Mouse (Mus musculus) spleen, adult 2 months (tissue): Measurements from ENCODE around the gene Arfip1. TPM values are rescaled to one million over a fixed set of nuclear protein-coding genes. Genes with fewer than 3 reads are reported as not detected.

Experiments
- DNase-seq, 2 experiments: peaks; one replicate each; pipeline versions ENCODE4 v3.0.0 to v3.0.0-alpha.2; 2012 to 2021; ENCODE audit warnings: low spot score in 2 of 2, low read depth in 1 of 2
- H3K27ac ChIP-seq: fragments of 200-500 bp; 2 replicates; pipeline ENCODE4 v1.5.1; 2012; ENCODE audit warnings: low read length, inconsistent platforms; ENCODE audit not compliant: insufficient read depth
- H3K27me3 ChIP-seq: fragments of 200-500 bp; 2 replicates; pipeline ENCODE4 v1.6.1; 2012; ENCODE audit warnings: mild to moderate bottlenecking, moderate library complexity, low read length, inconsistent platforms; ENCODE audit not compliant: control insufficient read depth, insufficient read depth
- H3K36me3 ChIP-seq: fragments of 200-500 bp; 2 replicates; pipeline ENCODE4 v1.6.1; 2012; ENCODE audit warnings: mild to moderate bottlenecking, low read length, inconsistent platforms; ENCODE audit not compliant: control insufficient read depth, insufficient read depth
- H3K4me1 ChIP-seq: fragments of 200-500 bp; 2 replicates; pipeline ENCODE4 v1.6.1; 2011; ENCODE audit warnings: inconsistent platforms; ENCODE audit not compliant: control insufficient read depth, insufficient read depth, insufficient read length
- H3K4me3 ChIP-seq: fragments of 200-500 bp; 2 replicates; pipeline ENCODE4 v1.5.1; 2011; ENCODE audit warnings: mild to moderate bottlenecking, inconsistent platforms; ENCODE audit not compliant: insufficient read depth, insufficient read length; ENCODE audit errors: extremely low read depth
- CTCF ChIP-seq: fragments of 200-500 bp; IDR thresholded peaks from 2 replicates; pipeline ENCODE4 v1.5.1; 2011; ENCODE audit warnings: mild to moderate bottlenecking, inconsistent platforms; ENCODE audit not compliant: insufficient read depth, insufficient read length, insufficient replicate concordance; ENCODE audit errors: extremely low read depth
- POLR2A ChIP-seq: fragments of 200-500 bp; IDR thresholded peaks from 2 replicates; pipeline ENCODE4 v1.6.1; 2011; ENCODE audit warnings: low read depth, low read length, inconsistent platforms
- WGBS: fragments of 180-500 bp; shearing (Covaris S2); methylation state at CpG from one replicate; pipeline ENCODE4 v1.1.7; 2018; 5-methylcytosine and 5-hydroxymethylcytosine counted together
- polyA plus RNA-seq: library from polyadenylated mRNA; depleted of rRNA; stranded (reverse); fragments of >200 nt; gene quantifications from 2 replicates; pipeline ENCODE4 v1.2.3, GENCODE M21; 2012; rRNA removed

Arfip1 gene
- 4.2 and 4.6 TPM in 2 replicates for polyA plus RNA-seq

DNA sequence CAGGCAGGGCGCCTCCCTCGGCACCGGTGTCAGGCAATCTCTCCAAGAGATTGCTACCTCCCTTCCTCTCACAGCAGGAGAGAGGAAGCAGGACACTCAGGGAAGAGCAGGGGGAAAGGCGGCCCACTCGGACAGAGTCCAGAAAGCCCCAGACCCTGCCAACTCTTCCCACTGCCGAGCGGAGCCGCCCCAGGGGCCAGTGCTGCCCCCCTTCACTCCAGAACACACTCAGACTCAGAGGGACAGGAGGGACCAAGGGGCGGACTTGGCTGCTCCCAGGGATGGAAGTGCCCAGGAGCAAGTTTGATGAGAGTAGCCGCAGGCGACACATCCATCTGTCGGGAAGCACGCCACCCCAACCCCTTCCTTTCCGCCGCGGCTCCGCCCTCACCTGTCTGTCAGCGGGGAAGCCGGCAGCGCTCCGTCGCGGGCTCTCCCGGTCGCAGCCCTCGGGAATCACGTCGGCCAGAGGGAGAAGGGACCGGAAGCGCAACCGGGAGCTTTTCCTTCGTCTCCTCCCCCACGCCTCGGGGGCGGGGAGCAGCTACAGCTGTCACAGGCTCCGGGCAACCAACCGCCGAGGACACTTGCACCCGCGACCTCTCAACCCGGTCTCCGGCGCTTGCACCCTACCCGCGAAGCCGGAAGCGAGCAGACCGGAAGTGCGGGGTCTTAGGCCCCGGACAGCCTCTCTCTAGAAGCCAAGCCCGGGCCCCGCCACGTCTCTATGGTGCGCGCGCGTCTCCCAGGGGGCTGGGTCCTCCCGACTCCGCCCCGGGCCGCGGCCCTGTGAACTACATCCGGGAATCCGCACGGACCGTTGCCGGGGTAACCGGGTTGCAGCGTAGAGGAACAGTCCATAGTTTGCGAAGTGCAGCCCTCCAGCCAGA, at the start of gene Arfip1:
Gene Arfip1, minus strand, starts transcription at position 603 of the 890 bp plus-strand sequence.
- TF ChIP-seq CTCF (no peak), POLR2A (peak; percentile 22)
- Histone ChIP-seq H3K4me1 (peaks cover 4% of the 10 kb centered on the region; the same call in 1 of the 2 replicates), H3K27ac (peak within 1 kb of the TSS; percentile 77), H3K27me3 (no peaks in the 10 kb centered on the region), H3K36me3 (no peaks in the 10 kb centered on the region), H3K4me3 (peak within 1 kb of the TSS; percentile 88)
- WGBS = under 1% methylated on average over 70 of the region's 70 CpGs
- DNase-seq = peak; percentile 70 to 92

- WGBS = 97% methylated on average over 9 of the region's 9 CpGs
- no peak overlapping the region for H3K27ac ChIP-seq
- no peaks in the 10 kb centered on the region for H3K27me3 ChIP-seq
- no peak for TF ChIP-seq CTCF
- TF ChIP-seq POLR2A = no peak
- H3K4me3 ChIP-seq = no peak overlapping the region
- no peak for DNase-seq
- H3K4me1 ChIP-seq = no peaks in the 10 kb centered on the region; the same call in 1 of the 2 replicates
- H3K36me3 ChIP-seq = no peaks in the 10 kb centered on the region
Observed at GRCm38 (mm10) chr3:84631586-84631985, 49.2 kb upstream of the Arfip1 start.

DNA sequence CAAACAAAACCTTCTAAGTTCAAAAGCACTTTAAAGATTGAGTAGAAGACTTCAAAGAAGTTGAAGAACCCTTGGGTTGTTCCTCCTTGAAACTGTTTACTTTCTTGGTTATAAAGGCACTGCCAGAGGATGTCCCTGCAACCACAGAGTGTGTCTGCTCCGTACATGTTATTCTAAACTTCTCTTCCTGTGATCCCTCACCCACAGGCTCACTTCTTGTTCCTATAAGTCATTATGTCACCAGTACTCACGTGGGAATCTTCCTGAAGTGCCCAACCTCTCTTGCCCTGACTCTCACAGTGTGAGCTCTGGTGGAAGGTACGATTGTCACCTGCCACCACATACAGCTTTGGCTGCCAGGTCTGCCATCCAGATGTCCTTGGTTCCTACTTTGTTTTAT, 39.6 kb upstream of the Arfip1 start:
- Histone ChIP-seq H3K4me3 (no peak overlapping the region), H3K36me3 (no peaks in the 10 kb centered on the region), H3K27ac (no peak overlapping the region), H3K27me3 (no peaks in the 10 kb centered on the region), H3K4me1 (no peaks in the 10 kb centered on the region)
- TF ChIP-seq CTCF = no peak
- TF ChIP-seq POLR2A = no peak
- 13% methylated on average over 3 of the region's 3 CpGs for WGBS
- DNase-seq = no peak

- Histone ChIP-seq H3K27ac (no peak overlapping the region), H3K4me1 (no peaks in the 10 kb centered on the region), H3K27me3 (no peaks in the 10 kb centered on the region), H3K4me3 (no peak overlapping the region), H3K36me3 (no peaks in the 10 kb centered on the region)
- DNase-seq = no peak
- 93% methylated on average over 6 of the region's 6 CpGs for WGBS
- TF ChIP-seq CTCF (no peak), POLR2A (no peak)
Observed at GRCm38 (mm10) chr3:84619725-84620124, 37.3 kb upstream of the Arfip1 start.

DNA sequence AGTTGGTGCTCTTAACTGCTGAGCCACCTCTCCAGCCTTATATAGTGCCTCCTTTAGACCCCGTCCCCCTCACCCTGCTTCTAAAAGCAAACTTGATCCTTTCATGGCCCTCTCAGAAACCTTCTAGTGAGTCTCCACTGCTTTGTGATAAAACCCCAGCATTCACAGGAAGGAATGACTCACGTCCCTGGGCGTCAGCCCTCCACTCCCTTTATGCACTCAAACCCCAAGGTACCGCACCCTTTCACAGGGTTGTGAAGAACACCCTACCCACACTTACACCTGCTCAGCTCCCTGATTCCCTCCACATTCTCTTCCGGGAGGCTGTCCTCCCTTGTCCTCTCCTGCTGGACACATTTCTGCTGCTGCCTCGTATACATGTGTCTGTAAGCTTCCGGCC, 36.6 kb upstream of the Arfip1 start:
- no peak for DNase-seq
- no peaks in the 10 kb centered on the region for H3K4me1 ChIP-seq
- no peaks in the 10 kb centered on the region for H3K36me3 ChIP-seq
- no peaks in the 10 kb centered on the region for H3K27me3 ChIP-seq
- no peak overlapping the region for H3K4me3 ChIP-seq
- TF ChIP-seq CTCF = no peak
- no peak for TF ChIP-seq POLR2A
- WGBS = 93% methylated on average over 7 of the region's 7 CpGs
- no peak overlapping the region for H3K27ac ChIP-seq

DNA sequence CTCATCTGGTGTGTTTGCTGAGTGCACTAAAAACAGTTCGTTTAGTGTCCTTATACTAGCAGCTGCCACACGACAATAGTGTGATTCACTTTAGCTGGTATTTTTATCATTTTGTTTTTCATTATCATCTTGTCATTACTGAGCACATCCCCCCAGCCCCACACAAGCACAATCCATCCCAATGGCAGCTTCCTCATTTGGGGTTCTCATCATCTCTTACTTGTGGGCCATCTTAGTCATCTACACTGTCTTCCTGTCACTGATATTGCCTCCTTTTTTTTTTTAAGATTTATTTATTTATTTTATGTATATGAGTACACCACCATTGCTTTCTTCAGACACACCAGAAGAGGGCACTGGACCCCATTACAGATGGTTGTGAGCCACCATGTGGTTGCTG, 36.2 kb upstream of the Arfip1 start:
- Histone ChIP-seq H3K4me3 (no peak overlapping the region), H3K27me3 (no peaks in the 10 kb centered on the region), H3K4me1 (no peaks in the 10 kb centered on the region), H3K36me3 (no peaks in the 10 kb centered on the region), H3K27ac (no peak overlapping the region)
- TF ChIP-seq CTCF (no peak), POLR2A (no peak)
- no peak for DNase-seq
- 87% methylated on average over 2 of the region's 2 CpGs for WGBS

- Histone ChIP-seq H3K27me3 (no peaks in the 10 kb centered on the region), H3K27ac (no peak overlapping the region), H3K4me3 (no peak overlapping the region), H3K36me3 (no peaks in the 10 kb centered on the region), H3K4me1 (no peaks in the 10 kb centered on the region)
- 68% methylated on average over 7 of the region's 7 CpGs for WGBS
- DNase-seq = no peak
- TF ChIP-seq CTCF (no peak), POLR2A (no peak)
Observed at GRCm38 (mm10) chr3:84615856-84616225, 33.4 kb upstream of the Arfip1 start.
